Mouse (Mus musculus): Measurements from ENCODE around the gene 6430548M08Rik. TPM values are rescaled to one million over a fixed set of nuclear protein-coding genes. Genes with fewer than 3 reads are reported as not detected.

The 6430548M08Rik gene
- polyA plus RNA-seq, 1 experiment from 2014 or later: 20.4 TPM

DNA sequence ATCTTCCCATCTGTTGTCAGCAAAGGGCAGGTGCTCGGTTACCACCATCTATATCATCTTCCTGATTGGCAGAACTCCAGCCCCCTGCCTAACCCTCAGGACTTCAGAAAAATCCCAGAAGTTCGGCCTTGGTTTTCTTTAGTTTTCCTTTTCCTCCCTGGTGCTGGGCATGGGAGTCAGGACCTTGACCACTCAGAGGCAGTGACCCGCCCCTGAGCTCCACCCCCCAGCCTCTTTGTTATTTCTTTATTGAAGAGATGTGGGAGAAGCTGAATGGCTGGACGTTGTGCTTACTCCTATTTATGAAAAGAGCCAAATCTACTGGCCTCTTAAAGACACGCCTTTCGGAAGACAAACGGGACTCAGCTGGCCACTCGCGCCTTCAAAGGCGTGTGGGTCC lies 646 bp upstream of the 6430548M08Rik start:
- Histone ChIP-seq H3K27me3 (replicated peaks; ENCODE audit: control insufficient read depth, insufficient read depth, low read length) (peaks cover 11% of the 10 kb centered on the region), H3K4me1 (ENCODE audit: control insufficient read depth, insufficient read depth, low read length) (peaks cover 11% of the 10 kb centered on the region), H3K9ac (ENCODE audit: low read length) (peak overlapping the region; percentile 75), H3K4me2 (ENCODE audit: low read length) (peak overlapping the region; percentile 87), H3K27ac (ENCODE audit: low read depth, low read length) (peak overlapping the region; percentile 88), H3K9me3 (replicated peaks; ENCODE audit: control insufficient read depth, low read length) (no peaks in the 10 kb centered on the region), H3K36me3 (ENCODE audit: control insufficient read depth, insufficient read depth, low read length) (no peaks in the 10 kb centered on the region), H3K4me3 (ENCODE audit: low read depth, low read length) (peak overlapping the region; percentile 72)
- whole genome bisulfite sequencing: 4% methylated on average over 10 of the region's 10 CpGs
- ATAC-seq: no peak
- DNase-seq (ENCODE audit: low spot score): no peak

GRCm38 (mm10) chr8:120114315-120114841 lies 426 bp downstream of the 6430548M08Rik start:
- ATAC-seq (peak; percentile 56; the same call in 1 of the 2 replicates), DNase-seq (ENCODE audit: low spot score) (no peak)
- peak overlapping the region; percentile 75 for H3K9ac ChIP-seq (ENCODE audit: low read length)
- peaks cover 11% of the 10 kb centered on the region for H3K4me1 ChIP-seq (ENCODE audit: control insufficient read depth, insufficient read depth, low read length)
- peak overlapping the region; percentile 78 for H3K4me2 ChIP-seq (ENCODE audit: low read length)
- peaks cover 11% of the 10 kb centered on the region for H3K27me3 ChIP-seq (replicated peaks; ENCODE audit: control insufficient read depth, insufficient read depth, low read length)
- H3K36me3 ChIP-seq (ENCODE audit: control insufficient read depth, insufficient read depth, low read length): no peaks in the 10 kb centered on the region
- WGBS: 3% methylated on average over 44 of the region's 46 CpGs
- peak overlapping the region; percentile 72 for H3K4me3 ChIP-seq (ENCODE audit: low read depth, low read length)
- no peaks in the 10 kb centered on the region for H3K9me3 ChIP-seq (replicated peaks; ENCODE audit: control insufficient read depth, low read length)
- peak overlapping the region; percentile 48; the same call in 1 of the 2 replicates for H3K27ac ChIP-seq (ENCODE audit: low read depth, low read length)

DNA sequence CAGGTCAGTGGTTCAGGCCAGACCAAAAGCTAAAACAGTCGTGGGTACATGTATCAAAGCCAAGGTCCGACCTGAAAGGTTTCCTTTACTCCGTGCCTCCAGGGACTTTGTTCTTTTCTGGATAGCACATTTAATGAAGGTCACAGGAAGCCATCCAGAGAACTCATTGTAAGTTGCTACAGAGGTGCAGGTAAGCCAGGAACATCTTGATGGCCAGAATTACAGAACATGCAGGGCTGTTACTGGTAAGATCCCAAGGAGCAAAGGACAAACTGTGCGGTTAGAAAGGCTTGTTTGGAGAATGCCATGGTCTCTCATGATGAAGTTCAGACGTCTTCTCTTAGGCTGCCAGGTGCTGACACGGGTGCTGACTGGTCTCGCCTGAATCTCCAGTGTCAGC lies 2.6 kb downstream of the 6430548M08Rik start:
- Histone ChIP-seq H3K4me3 (ENCODE audit: low read depth, low read length) (no peak overlapping the region), H3K27ac (ENCODE audit: low read depth, low read length) (no peak overlapping the region), H3K4me2 (ENCODE audit: low read length) (no peak overlapping the region), H3K4me1 (ENCODE audit: control insufficient read depth, insufficient read depth, low read length) (peaks cover 14% of the 10 kb centered on the region), H3K9me3 (replicated peaks; ENCODE audit: control insufficient read depth, low read length) (no peaks in the 10 kb centered on the region), H3K36me3 (ENCODE audit: control insufficient read depth, insufficient read depth, low read length) (no peaks in the 10 kb centered on the region), H3K27me3 (replicated peaks; ENCODE audit: control insufficient read depth, insufficient read depth, low read length) (peaks cover 11% of the 10 kb centered on the region), H3K9ac (ENCODE audit: low read length) (no peak overlapping the region)
- DNase-seq (ENCODE audit: low spot score) (no peak), ATAC-seq (no peak)
- WGBS: 75% methylated on average over 7 of the region's 7 CpGs

DNA sequence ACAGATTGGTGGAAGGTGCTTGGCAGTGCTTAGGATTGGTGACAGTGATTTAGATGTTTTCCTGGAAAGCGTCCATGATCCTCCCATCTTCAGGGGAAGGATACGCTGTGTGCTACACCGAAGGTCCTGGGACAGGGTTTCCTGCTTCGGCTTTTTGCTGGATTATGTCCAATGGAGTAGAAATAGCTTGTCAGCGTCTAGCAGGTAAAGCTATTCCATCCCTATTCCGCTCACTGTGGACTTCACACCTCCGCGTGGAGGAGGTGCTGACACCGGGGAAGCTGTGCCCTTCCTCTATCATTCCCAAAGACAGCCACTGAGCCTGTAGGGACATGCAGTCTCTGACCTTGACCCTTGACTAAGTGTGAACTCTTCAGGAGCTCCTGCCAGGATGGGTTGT lies 4.2 kb downstream of the 6430548M08Rik start:
- ATAC-seq (no peak), DNase-seq (ENCODE audit: low spot score) (no peak)
- Histone ChIP-seq H3K4me2 (ENCODE audit: low read length) (no peak overlapping the region), H3K4me1 (ENCODE audit: control insufficient read depth, insufficient read depth, low read length) (peaks cover 10% of the 10 kb centered on the region), H3K4me3 (ENCODE audit: low read depth, low read length) (no peak overlapping the region), H3K27me3 (replicated peaks; ENCODE audit: control insufficient read depth, insufficient read depth, low read length) (peaks cover 11% of the 10 kb centered on the region), H3K36me3 (ENCODE audit: control insufficient read depth, insufficient read depth, low read length) (no peaks in the 10 kb centered on the region), H3K9ac (ENCODE audit: low read length) (no peak overlapping the region), H3K9me3 (replicated peaks; ENCODE audit: control insufficient read depth, low read length) (no peaks in the 10 kb centered on the region), H3K27ac (ENCODE audit: low read depth, low read length) (no peak overlapping the region)
- 86% methylated on average over 9 of the region's 9 CpGs for WGBS

DNA sequence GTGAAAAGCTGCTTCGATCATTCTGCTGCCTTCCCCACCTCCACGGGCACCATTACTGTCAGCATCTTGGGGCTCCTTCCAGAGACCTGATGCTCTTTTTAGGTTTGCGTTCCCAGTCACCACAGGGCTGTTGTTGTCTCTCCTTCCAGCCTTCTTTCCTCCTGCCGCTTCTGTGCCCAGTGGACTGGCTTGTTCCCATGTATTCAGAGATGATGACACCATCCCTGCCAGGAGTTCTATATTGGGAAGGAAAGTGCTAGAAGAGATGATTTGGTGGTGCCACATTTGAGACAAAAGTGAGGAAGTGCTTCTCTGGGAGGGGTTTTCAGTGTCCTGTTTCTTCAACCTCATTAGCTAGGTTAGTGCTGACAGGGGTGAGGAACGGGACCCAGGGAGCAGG lies 4.9 kb downstream of the 6430548M08Rik start:
- ATAC-seq (no peak), DNase-seq (ENCODE audit: low spot score) (no peak)
- Histone ChIP-seq H3K4me1 (ENCODE audit: control insufficient read depth, insufficient read depth, low read length) (peaks cover 8% of the 10 kb centered on the region), H3K36me3 (ENCODE audit: control insufficient read depth, insufficient read depth, low read length) (no peaks in the 10 kb centered on the region), H3K4me2 (ENCODE audit: low read length) (no peak overlapping the region), H3K9me3 (replicated peaks; ENCODE audit: control insufficient read depth, low read length) (no peaks in the 10 kb centered on the region), H3K27me3 (replicated peaks; ENCODE audit: control insufficient read depth, insufficient read depth, low read length) (peaks cover 11% of the 10 kb centered on the region), H3K4me3 (ENCODE audit: low read depth, low read length) (no peak overlapping the region), H3K9ac (ENCODE audit: low read length) (no peak overlapping the region), H3K27ac (ENCODE audit: low read depth, low read length) (no peak overlapping the region)
- WGBS: 79% methylated on average over 5 of the region's 5 CpGs

DNA sequence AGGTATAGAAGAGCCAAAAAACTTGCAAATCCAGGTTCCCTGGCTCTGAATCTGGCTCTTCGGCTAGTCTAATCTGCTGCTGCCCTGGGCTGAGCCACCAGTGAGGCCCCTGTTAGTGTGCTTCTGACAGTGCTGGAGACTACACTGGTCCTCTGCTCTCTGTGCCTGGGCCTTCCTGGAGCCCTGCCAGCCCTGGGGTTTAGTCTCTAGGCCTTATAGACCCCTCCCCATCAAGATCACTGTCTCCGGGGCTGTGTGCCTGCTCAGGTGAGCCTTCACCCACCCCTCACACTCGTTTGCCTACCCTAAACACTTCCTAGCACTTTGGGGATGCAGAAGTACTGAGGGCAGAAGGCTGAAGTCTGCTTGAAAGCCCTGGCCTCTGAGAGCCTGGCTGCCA lies 5.5 kb downstream of the 6430548M08Rik start:
- Histone ChIP-seq H3K9me3 (replicated peaks; ENCODE audit: control insufficient read depth, low read length) (no peaks in the 10 kb centered on the region), H3K27ac (ENCODE audit: low read depth, low read length) (no peak overlapping the region), H3K9ac (ENCODE audit: low read length) (no peak overlapping the region), H3K27me3 (replicated peaks; ENCODE audit: control insufficient read depth, insufficient read depth, low read length) (peaks cover 10% of the 10 kb centered on the region), H3K4me3 (ENCODE audit: low read depth, low read length) (no peak overlapping the region), H3K36me3 (ENCODE audit: control insufficient read depth, insufficient read depth, low read length) (no peaks in the 10 kb centered on the region), H3K4me2 (ENCODE audit: low read length) (no peak overlapping the region), H3K4me1 (ENCODE audit: control insufficient read depth, insufficient read depth, low read length) (peaks cover 7% of the 10 kb centered on the region)
- no peak for DNase-seq (ENCODE audit: low spot score)
- 67% methylated on average over 3 of the region's 3 CpGs for WGBS
- no peak for ATAC-seq

DNA sequence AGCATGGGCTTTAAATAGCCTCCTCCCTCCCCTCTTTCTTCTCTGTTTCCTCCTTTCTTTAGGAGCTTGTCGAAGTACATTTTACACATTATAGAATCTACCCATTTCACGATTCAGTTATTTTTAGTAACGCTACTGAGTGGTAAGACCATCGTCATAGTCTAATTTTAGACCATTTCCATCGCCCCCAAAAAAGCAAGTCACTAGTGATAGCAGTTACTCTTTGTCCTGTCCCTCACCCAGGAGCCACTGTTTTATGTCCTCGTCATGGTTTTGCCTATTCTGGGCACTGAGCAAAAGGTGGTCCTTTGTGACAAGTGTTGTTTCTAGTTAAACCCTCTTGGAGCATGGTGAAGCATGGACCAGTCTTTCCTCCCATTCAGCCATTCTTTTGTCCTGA lies 6.0 kb downstream of the 6430548M08Rik start:
- H3K9me3 ChIP-seq (replicated peaks; ENCODE audit: control insufficient read depth, low read length): no peaks in the 10 kb centered on the region
- DNase-seq (ENCODE audit: low spot score) (no peak), ATAC-seq (no peak)
- H3K9ac ChIP-seq (ENCODE audit: low read length): no peak overlapping the region
- H3K4me3 ChIP-seq (ENCODE audit: low read depth, low read length): no peak overlapping the region
- no peak overlapping the region for H3K27ac ChIP-seq (ENCODE audit: low read depth, low read length)
- 85% methylated on average over 6 of the region's 6 CpGs for WGBS
- H3K4me1 ChIP-seq (ENCODE audit: control insufficient read depth, insufficient read depth, low read length): 0 out of 2 replicates have a peak, but pooled peaks cover 6% of the 10 kb centered on the region
- H3K36me3 ChIP-seq (ENCODE audit: control insufficient read depth, insufficient read depth, low read length): no peaks in the 10 kb centered on the region
- no peak overlapping the region for H3K4me2 ChIP-seq (ENCODE audit: low read length)
- peaks cover 5% of the 10 kb centered on the region for H3K27me3 ChIP-seq (replicated peaks; ENCODE audit: control insufficient read depth, insufficient read depth, low read length)

DNA sequence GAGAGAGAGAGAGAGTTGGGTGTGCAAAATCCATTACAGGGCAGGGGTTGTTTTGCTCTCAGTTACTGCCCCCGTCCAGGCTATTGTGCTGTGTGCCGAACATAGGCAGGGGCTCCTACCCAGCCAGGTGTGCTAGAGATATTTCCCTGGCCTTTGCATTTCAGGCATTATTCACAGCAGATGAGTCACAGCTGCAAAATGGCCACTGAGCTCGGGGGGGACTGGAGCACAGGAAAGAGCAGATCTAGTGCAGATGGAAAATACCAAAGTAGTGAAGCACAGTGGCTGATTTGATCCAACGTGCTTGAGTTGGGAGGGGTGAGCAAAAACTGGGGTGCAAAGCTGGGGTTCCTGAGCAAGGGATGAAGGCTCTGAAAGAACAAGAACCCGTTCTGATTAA lies 7.0 kb downstream of the 6430548M08Rik start:
- DNase-seq (ENCODE audit: low spot score): no peak
- Histone ChIP-seq H3K4me2 (ENCODE audit: low read length) (no peak overlapping the region), H3K36me3 (ENCODE audit: control insufficient read depth, insufficient read depth, low read length) (no peaks in the 10 kb centered on the region), H3K27me3 (replicated peaks; ENCODE audit: control insufficient read depth, insufficient read depth, low read length) (no peaks in the 10 kb centered on the region), H3K4me3 (ENCODE audit: low read depth, low read length) (no peak overlapping the region), H3K9ac (ENCODE audit: low read length) (no peak overlapping the region), H3K9me3 (replicated peaks; ENCODE audit: control insufficient read depth, low read length) (no peaks in the 10 kb centered on the region), H3K4me1 (ENCODE audit: control insufficient read depth, insufficient read depth, low read length) (0 out of 2 replicates have a peak, but pooled peaks cover 8% of the 10 kb centered on the region), H3K27ac (ENCODE audit: low read depth, low read length) (no peak overlapping the region)
- 72% methylated on average over 5 of the region's 5 CpGs for WGBS
- ATAC-seq: no peak

DNA sequence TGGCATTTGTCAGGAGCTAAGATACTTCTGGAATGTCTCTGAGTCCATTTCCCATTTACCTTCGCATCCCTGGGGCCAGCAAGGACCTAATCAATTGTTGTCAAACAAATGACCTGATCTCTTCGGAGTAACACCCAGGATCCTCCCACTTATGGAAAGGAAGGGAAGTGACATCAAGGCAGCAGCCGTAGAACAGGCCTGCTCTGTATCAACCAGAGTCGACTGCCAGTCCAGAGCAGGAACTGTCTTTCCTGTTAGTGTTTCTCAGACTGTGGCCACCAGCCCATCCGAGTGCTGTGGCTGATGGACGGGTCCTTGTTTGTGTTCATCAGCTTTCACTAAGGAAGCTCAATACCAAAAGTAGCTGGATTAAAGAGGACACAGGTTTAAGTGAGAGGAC lies 10.3 kb downstream of the 6430548M08Rik start:
- H3K27me3 ChIP-seq (replicated peaks; ENCODE audit: control insufficient read depth, insufficient read depth, low read length): no peaks in the 10 kb centered on the region
- no peak for ATAC-seq
- no peaks in the 10 kb centered on the region for H3K36me3 ChIP-seq (ENCODE audit: control insufficient read depth, insufficient read depth, low read length)
- no peak overlapping the region for H3K9ac ChIP-seq (ENCODE audit: low read length)
- 0 out of 2 replicates have a peak, but pooled peaks cover 8% of the 10 kb centered on the region for H3K4me1 ChIP-seq (ENCODE audit: control insufficient read depth, insufficient read depth, low read length)
- no peaks in the 10 kb centered on the region for H3K9me3 ChIP-seq (replicated peaks; ENCODE audit: control insufficient read depth, low read length)
- WGBS: 57% methylated on average over 6 of the region's 6 CpGs
- no peak overlapping the region for H3K4me3 ChIP-seq (ENCODE audit: low read depth, low read length)
- no peak for DNase-seq (ENCODE audit: low spot score)
- H3K27ac ChIP-seq (ENCODE audit: low read depth, low read length): no peak overlapping the region
- H3K4me2 ChIP-seq (ENCODE audit: low read length): no peak overlapping the region

Measured in forebrain, embryonic 14.5 days (tissue).